Mouse (Mus musculus) urinary bladder, postnatal 14 days (tissue): ENCODE measurements around the gene Rgma.

ENCODE experiments used
- DNase-seq: peaks from one replicate; pipeline ENCODE4 v3.0.0; 2021; ENCODE audit warnings: low spot score

Gene Rgma

DNA sequence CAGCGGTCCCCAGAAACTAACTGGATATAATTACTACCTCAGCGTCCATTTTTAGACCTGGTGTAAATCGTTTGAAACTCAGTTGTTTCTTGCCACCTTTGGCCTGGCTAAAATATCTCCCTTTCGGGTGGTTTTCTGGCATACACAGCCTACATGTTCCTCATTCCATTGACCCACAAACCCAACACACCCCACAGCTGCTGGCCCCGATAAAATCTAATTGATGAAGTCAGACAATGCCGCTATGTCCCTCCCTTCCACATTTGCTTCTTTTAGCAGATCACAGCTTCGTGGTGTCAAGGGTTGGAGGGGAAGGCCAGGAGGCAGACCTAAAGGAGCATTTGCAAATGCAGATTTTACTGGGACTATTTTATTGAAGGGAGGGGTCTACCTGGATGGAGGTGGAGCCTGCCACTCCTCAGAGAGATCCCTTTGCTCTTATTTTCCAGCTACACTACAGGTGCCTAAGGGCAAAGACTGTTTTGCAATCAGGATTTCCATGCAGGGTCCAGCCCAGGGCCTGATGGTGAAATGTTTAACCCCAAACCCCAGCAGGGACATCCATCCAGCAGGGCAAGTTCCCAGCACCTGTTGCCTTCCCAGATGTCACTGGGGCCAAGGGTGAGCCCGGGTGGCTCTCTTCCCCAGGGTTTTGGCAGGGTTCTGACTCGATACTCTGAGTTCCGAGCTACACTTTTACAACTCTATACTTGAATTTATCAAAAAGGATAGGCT lies 3.6 kb upstream of the Rgma start:
- no peak for DNase-seq

DNA sequence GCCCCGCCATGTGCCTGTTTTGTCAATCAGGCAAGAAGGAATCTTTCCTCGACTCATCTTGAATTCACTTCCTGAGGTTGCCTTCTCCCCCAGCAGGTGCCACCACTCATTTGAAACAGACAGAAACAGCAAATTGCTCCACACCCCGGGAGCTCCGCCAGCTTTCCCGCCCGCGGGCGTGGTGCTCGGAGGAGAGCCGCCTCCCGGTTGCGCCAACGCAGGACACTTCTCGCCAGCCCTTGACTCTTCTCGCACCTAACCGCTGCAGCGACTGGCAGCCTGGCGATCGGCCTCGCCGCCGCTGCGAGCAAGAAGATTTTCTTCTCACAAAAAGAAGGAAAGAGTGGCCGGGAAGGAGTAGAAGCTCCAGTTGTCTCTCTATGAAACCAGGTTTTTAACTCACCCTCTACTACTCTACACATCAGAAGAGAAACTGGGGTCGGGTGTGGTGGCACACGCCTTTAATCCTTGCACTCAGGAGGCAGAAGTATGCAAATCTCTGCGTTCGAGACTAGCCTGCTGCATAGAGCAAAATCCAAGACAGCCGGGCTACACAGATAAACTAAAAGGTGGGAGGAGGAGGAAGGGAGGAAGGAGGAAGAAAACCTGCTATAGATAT lies 2.8 kb upstream of the Rgma start:
- DNase-seq, result peak; percentile 87

GRCm38 (mm10) chr7:73374727-73375126 lies 582 bp upstream of the Rgma start:
- DNase-seq, result peak; percentile 48

DNA sequence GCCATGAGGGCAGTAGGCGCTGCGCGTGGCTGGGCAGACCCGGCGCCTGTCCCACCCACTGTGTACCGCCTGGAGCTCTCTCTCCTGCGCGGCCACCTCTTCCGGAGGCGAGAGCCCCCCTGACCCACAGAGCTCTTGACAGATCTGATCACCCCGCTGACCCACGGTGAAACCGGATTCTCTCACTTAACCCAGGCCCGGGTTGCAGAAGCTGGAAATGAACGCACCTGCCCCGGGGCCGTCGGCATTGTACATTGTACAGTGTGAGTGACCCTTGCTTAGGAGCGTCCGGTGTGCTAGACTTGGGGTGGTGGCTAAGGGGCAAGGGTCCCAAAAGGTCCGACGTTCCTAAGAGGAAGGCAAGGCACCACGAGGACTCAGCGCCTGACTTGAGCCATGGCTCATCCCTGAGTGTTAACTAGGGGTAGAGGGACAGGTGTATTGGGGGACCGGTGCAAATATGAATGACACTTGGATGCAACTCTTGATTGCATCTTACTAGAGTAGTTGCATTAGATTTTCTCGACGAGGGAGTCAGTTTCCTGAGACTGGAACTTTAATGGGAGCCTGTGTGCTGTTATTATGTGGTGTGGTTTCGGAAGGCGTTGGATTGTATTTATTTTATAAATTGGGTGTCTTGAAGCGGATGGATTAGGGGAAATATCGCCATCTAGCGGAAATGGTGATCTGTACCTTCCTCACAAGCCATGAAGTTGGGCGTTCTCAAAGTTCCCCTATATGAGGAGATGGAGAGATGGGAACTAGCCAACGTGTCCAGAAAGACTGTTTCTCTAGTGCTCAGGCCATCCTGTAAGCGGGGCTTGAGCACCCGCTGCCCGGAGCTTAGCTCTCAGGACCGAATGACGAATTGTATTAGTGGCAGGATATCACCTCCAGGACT lies 1.0 kb downstream of the Rgma start:
- DNase-seq, result peak; percentile 65

GRCm38 (mm10) chr7:73377307-73377706 lies 2.0 kb downstream of the Rgma start:
- DNase-seq, result no peak

- no peak for DNase-seq
Observed at GRCm38 (mm10) chr7:73378034-73378433, 2.7 kb downstream of the Rgma start.

- DNase-seq, result no peak
Observed at GRCm38 (mm10) chr7:73382843-73383242, 7.5 kb downstream of the Rgma start.

DNA sequence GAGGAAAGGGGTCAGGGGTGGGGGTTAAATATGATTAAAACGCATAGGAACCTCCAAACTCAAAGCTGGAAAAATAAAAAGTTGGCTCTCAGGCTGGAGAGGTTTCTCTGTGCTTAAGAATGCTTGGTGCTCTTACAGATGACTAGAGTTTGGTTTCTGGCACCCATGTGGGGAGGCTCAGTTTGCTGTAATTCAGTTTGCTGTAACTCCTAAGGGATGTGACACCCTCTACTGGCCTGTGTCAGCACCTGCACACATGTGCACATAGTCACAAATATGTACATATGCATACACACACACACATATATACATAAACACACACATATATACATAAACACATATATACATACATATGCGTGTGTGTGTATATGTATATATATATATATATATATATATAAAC lies 13.6 kb downstream of the Rgma start:
- no peak for DNase-seq

GRCm38 (mm10) chr7:73389419-73389818 lies 14.1 kb downstream of the Rgma start:
- no peak for DNase-seq

DNA sequence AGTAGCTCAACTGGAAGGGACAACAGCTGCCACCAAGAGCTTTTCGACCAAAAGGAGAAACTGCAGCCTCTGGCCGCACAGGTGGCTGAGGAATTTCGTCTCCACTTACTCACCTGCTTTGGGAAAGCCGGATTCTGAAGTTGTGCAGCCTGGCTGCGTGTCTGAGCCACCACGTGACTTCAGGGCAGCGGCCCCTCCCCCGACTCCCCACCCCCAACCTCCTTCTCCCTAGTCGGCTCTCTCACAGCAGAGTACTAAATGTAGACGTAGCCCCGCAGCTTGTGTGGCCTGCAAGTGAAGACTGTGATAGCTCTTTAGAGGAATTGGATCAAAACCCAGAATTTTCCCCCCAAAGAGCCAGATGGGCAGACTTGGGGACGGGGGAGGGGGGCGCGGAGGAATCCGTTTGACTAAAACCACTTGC lies 14.6 kb downstream of the Rgma start:
- DNase-seq, result no peak

DNA sequence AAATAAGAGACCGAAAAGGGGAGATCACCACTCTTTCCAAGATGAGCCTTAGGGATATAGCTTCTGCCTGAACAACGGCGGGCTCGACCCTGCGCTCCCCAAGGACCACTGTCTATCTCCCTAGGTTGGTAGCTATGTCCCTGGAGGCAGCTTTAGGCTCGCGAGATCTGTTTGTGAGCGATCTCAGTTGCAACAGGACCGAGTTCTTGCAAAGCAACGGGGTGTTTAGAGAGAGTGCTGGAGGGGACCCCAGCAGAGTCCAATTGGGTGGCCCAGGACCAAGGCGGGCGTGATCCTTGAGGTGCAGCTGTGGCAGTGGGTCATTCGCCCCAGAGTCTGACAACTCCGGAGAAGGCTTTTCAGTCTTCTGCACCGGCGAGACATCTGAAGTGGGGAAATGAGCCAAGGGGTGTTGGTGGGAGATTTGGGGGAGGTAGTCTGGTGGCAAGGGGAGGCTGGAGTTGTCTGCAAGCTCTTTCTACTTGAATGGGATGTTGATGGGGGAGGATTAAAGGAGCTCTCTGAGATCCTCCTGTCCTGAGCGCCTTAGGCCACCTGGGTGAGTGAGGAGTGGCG lies 15.2 kb downstream of the Rgma start:
- no peak for DNase-seq

DNA sequence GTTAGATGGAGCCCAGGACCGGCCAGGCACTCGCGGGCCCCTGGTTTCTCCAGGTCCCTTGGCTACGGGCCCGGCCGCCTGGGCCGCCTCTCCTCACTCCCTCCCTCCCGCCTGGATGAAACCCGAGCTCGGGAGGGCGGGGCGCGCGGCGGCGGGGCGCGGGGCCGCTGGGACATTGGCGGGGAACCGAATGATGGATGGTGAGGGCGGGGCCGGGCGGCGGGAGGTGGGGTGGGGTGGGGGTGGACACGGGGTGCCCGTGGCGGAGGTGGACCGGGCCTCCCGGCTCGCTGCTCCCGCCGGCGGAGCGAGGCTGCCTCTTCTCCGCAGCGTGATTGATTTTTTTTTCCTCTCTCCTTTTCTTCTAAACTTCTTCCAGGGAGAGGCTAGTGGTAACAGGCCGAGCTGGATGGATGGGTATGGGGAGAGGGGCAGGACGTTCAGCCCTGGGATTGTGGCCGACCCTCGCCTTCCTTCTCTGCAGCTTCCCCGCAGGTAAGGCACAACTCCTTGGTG lies 15.8 kb downstream of the Rgma start:
- DNase-seq, result peak; percentile 94

GRCm38 (mm10) chr7:73391518-73392321 lies 16.4 kb downstream of the Rgma start:
- DNase-seq, result peak; percentile 42

DNA sequence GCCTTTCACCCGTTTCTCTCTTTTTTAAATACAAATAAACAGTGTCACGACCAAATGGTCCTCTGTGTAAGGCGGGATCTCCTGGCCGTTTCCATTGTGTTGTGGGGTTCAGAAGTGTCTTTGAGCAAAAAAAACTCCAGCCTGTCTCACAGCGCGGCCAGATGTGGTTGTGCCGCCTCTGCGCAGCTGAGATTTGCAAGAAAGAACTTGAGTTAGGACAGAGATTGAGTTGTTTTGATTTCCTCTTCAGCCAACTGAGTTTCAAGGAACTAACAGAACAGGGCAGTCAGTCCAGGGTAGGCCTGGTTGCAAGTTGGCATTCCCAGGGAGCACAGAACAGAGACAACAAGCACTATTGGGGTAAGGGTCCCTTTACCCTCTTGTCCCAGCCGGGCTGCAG lies 17.1 kb downstream of the Rgma start:
- no peak for DNase-seq

- no peak for DNase-seq
Observed at GRCm38 (mm10) chr7:73393307-73394012, 18.2 kb downstream of the Rgma start.

- DNase-seq, result no peak
Observed at GRCm38 (mm10) chr7:73394013-73394409, 18.7 kb downstream of the Rgma start.

GRCm38 (mm10) chr7:73398319-73398718 lies 23.0 kb downstream of the Rgma start:
- DNase-seq, result peak; percentile 68

DNA sequence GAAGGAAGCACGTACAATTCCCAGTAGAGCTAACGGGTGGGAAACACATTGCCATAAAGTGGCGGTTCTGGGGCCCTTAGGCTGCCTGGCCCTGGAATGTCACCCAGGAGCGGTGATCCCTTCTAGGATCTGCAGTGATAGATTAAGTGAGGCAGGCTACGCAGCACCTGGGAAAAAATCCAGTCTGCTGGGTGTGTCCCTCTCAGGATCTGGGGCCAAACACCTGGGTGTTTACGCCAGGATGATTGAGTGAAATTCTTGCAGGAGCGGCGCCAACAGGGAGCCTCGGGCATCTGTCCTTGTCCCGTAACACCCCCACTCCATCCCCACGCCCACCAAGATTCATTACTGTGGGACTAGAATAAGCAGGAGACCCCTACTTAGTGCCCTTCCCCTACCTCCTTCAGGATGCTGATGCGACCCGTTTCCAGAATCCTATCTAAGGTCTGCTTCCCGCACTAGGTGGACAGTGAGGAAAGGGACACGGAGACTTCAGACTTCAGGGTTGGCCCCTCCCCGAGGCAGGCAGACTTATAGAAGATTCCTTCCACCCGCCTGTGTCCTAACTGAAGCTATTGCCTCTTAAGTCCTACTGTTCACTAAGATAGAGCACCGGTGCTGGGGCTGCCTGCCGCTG lies 23.6 kb downstream of the Rgma start:
- DNase-seq, result no peak

GRCm38 (mm10) chr7:73399501-73400044 lies 24.3 kb downstream of the Rgma start:
- peak; percentile 87 for DNase-seq
